Mouse (Mus musculus): ENCODE measurements around the gene Emc10.

The Emc10 gene

DNA sequence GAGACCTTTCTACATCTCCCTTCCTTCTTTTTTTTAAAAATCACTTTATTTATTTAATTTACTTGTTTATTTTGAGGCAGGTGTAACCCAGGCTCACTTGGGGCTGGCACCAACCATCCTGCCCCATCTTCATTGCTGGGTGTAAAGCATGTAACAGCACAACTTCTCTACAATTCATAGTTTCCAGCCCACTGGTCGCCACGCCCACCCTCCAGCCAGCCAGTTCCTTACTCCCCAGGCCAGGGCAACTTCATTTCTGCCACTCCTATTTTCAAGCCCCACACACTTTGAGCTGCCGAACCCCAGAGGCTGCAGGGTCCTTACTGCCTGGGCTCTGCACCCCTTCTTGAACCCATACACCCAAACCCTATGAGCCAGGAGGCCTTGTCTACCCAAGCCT, 24.7 kb upstream of the Emc10 start:
- no peaks in the 10 kb centered on the region for H3K36me3 ChIP-seq (ENCODE audit: insufficient read depth, low read length)
- TF ChIP-seq POU5F1 (IDR thresholded peaks at IDR 0.05; ENCODE audit: borderline replicate concordance, low read length) (no peak), CTCF (conservative IDR thresholded peaks at IDR 0.05; ENCODE audit: low read length) (no peak), NANOG (IDR thresholded peaks at IDR 0.05; ENCODE audit: borderline replicate concordance, low read length) (no peak)
- H3K9me3 ChIP-seq (ENCODE audit: low read length): no peaks in the 10 kb centered on the region
- peaks cover 41% of the 10 kb centered on the region for H3K27me3 ChIP-seq (ENCODE audit: insufficient read depth, low read length)
- H3K4me3 ChIP-seq (replicated peaks; ENCODE audit: low read length): no peak overlapping the region
- H3K4me1 ChIP-seq (replicated peaks; ENCODE audit: low read depth, low read length): peaks cover 50% of the 10 kb centered on the region

DNA sequence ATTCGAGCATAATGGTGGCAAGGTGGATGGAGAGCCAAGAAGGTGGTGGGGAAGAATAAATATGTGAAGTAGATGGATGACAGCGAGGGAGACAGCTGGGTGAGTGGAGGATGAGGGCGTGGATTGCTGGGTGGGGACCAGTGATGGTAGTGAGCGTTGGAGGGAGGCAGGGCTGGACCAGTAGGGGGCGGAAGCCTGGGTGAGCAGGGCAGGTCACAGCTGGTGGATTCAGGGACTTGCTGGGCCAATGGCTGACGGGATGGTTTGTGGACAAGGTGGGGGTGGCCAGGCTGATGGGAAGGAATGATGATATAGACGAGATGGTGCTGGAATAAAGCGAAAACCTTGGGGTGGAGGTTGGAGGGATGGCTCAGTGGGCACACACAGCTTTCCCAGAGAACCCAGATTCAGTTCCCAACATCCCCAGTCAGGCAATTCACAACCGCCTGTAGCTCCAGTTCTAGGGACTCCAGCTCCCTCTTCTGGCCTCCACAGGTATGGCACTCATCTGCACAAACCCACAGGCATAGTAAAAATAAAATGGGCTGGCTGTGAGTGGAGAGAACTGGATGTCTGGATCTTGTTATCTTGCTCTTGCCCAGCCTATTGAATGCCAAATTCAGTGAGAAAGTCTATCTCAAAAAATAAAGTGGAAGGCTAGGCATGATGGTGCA, 23.0 kb upstream of the Emc10 start:
- no peak overlapping the region for H3K4me3 ChIP-seq (replicated peaks; ENCODE audit: low read length)
- peaks cover 54% of the 10 kb centered on the region for H3K27me3 ChIP-seq (ENCODE audit: insufficient read depth, low read length)
- H3K4me1 ChIP-seq (replicated peaks; ENCODE audit: low read depth, low read length): peaks cover 34% of the 10 kb centered on the region
- TF ChIP-seq POU5F1 (IDR thresholded peaks at IDR 0.05; ENCODE audit: borderline replicate concordance, low read length) (no peak), CTCF (conservative IDR thresholded peaks at IDR 0.05; ENCODE audit: low read length) (peak; percentile 70)
- no peaks in the 10 kb centered on the region for H3K36me3 ChIP-seq (ENCODE audit: insufficient read depth, low read length)
- no peaks in the 10 kb centered on the region for H3K9me3 ChIP-seq (ENCODE audit: low read length)

DNA sequence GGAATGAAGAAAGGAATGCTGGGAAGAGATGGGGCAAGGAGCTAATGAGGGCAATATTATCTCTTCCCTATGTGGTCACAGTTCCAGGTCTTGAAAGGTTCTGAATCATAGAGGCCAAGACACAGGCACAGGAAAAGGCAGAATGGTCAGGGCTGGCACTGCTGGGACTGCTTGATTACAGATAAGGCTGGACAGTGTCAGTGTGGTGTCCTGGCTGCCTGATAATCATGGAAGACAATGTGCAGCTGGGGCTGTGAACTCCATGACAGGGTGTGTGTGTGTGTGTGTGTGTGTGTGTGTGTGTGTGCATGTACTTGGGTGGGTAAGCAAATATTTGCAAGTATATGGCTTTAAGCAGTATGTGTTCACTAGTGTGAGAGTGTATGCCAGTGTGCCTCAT, 11.2 kb upstream of the Emc10 start:
- peaks cover 11% of the 10 kb centered on the region for H3K27me3 ChIP-seq (ENCODE audit: insufficient read depth, low read length)
- no peak overlapping the region for H3K4me3 ChIP-seq (replicated peaks; ENCODE audit: low read length)
- H3K36me3 ChIP-seq (ENCODE audit: insufficient read depth, low read length): no peaks in the 10 kb centered on the region
- H3K4me1 ChIP-seq (replicated peaks; ENCODE audit: low read depth, low read length): peaks cover 29% of the 10 kb centered on the region
- H3K9me3 ChIP-seq (ENCODE audit: low read length): no peaks in the 10 kb centered on the region
- TF ChIP-seq POU5F1 (IDR thresholded peaks at IDR 0.05; ENCODE audit: borderline replicate concordance, low read length) (no peak), CTCF (conservative IDR thresholded peaks at IDR 0.05; ENCODE audit: low read length) (no peak), NANOG (IDR thresholded peaks at IDR 0.05; ENCODE audit: borderline replicate concordance, low read length) (no peak)

DNA sequence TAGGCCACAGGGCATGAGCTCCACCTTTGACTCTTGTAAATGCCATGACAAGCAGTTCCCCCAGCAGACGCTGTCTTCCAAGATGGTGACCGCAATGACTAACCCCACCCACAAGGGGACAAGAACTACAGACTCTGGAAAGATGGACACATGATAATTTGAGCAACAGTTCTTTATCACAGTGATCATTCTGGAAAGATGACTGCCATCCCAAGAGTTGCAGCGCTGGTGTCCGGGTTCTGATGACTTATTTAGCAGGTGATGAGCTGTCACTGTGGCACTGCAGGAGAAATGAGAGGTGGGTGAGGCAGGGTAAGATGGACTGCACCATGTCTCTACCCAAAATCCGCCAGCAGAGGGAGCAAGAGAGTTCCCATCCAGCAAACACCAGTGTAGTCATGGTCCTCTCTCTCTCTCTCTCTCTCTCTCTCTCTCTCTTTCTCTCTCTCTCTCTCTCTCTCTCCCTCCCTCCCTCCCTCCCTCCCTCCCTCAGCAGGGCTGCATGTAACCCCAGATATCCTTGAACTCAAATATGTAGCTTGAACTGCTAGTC, 5.3 kb upstream of the Emc10 start:
- Histone ChIP-seq H3K36me3 (ENCODE audit: insufficient read depth, low read length) (no peaks in the 10 kb centered on the region), H3K27me3 (ENCODE audit: insufficient read depth, low read length) (no peaks in the 10 kb centered on the region), H3K9me3 (ENCODE audit: low read length) (no peaks in the 10 kb centered on the region), H3K4me1 (replicated peaks; ENCODE audit: low read depth, low read length) (peaks cover 62% of the 10 kb centered on the region), H3K4me3 (replicated peaks; ENCODE audit: low read length) (no peak overlapping the region)
- TF ChIP-seq NANOG (IDR thresholded peaks at IDR 0.05; ENCODE audit: borderline replicate concordance, low read length) (no peak), CTCF (conservative IDR thresholded peaks at IDR 0.05; ENCODE audit: low read length) (peak; percentile 54)

DNA sequence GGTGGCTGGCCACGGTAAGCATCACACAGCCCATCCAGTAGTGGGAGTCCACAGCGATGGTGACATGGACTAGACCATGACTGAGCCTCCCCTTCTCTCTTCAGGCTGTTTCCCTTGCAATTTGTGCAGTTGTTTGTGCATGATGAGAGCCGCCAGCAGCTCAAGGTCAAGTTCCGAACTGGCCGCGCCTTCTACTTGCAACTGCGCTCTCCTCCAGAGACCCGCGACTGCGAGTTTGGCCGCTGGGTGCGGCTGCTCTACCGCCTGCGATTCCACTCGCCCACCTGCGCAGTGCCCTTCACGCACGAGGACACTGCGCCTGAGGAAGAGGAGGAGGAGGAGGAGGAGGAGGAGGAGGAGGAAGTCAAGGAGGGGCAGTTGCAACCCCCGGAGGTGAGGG, 3.7 kb upstream of the Emc10 start:
- H3K9me3 ChIP-seq (ENCODE audit: low read length): no peaks in the 10 kb centered on the region
- TF ChIP-seq POU5F1 (IDR thresholded peaks at IDR 0.05; ENCODE audit: borderline replicate concordance, low read length) (no peak), CTCF (conservative IDR thresholded peaks at IDR 0.05; ENCODE audit: low read length) (no peak), NANOG (IDR thresholded peaks at IDR 0.05; ENCODE audit: borderline replicate concordance, low read length) (no peak)

DNA sequence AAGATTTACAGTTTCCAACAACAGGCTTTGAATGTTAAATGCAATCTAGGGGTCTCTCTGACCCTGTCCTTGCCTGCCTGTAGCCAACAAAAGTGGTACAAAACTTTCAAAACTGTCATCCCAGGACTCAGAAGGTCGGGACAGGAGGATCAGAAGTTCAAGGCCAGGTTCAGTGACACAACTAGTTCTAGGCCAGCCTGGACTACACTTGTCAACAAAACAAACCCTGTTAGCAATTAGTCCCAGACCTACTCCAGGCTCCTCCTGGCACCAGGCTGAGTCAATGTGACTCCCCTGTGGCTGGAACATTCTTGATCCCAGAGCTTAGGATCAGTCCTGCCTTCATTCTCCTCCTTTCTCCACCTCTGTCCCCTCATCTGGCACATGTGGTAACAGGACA, 2.6 kb upstream of the Emc10 start:
- H3K4me1 ChIP-seq (replicated peaks; ENCODE audit: low read depth, low read length): peaks cover 69% of the 10 kb centered on the region
- TF ChIP-seq NANOG (IDR thresholded peaks at IDR 0.05; ENCODE audit: borderline replicate concordance, low read length) (no peak), POU5F1 (IDR thresholded peaks at IDR 0.05; ENCODE audit: borderline replicate concordance, low read length) (no peak), CTCF (conservative IDR thresholded peaks at IDR 0.05; ENCODE audit: low read length) (no peak)
- no peaks in the 10 kb centered on the region for H3K27me3 ChIP-seq (ENCODE audit: insufficient read depth, low read length)
- H3K36me3 ChIP-seq (ENCODE audit: insufficient read depth, low read length): peaks cover 9% of the 10 kb centered on the region
- H3K9me3 ChIP-seq (ENCODE audit: low read length): no peaks in the 10 kb centered on the region
- H3K4me3 ChIP-seq (replicated peaks; ENCODE audit: low read length): no peak overlapping the region; the same call in 1 of the 2 replicates

More for the DNA sequence above, 3.7 kb upstream of the Emc10 start:
- H3K4me3 ChIP-seq (replicated peaks; ENCODE audit: low read length): peak overlapping the region; percentile 43
- no peaks in the 10 kb centered on the region for H3K36me3 ChIP-seq (ENCODE audit: insufficient read depth, low read length)
- peaks cover 58% of the 10 kb centered on the region for H3K4me1 ChIP-seq (replicated peaks; ENCODE audit: low read depth, low read length)
- no peaks in the 10 kb centered on the region for H3K27me3 ChIP-seq (ENCODE audit: insufficient read depth, low read length)

DNA sequence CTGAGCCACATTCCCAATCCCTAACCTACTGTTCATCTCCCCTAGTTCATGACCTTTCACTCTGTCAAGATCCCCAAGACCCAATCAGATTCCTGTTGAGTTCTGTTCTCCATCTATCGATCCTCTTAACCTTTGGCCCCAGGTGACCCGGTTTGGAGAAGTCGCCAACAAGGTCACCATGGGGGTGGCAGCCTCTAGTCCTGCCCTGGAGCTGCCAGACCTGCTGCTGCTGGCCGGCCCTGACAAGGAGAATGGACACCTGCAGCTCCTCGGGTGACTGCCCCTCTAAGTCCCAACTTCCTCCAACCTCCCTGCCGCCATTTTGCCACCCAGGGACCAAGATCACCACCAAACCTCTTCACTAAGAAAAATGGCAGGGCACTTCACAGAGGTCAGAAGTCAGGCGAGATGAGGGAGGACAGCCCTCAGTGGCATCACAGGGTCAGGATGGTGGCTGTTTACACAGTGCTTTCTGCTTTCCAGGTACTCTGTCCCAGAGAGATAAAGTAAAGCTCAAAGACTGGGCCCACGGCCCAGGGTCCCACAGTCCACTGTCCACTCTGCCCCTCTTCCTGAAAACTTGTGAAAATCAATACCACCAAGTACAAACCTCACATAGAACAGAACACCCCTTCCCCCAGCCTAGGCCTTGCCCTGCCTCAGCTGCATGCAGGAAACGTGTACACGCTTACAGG, 1.2 kb upstream of the Emc10 start:
- Histone ChIP-seq H3K4me3 (replicated peaks; ENCODE audit: low read length) (peak overlapping the region; percentile 91), H3K27me3 (ENCODE audit: insufficient read depth, low read length) (no peaks in the 10 kb centered on the region), H3K36me3 (ENCODE audit: insufficient read depth, low read length) (peaks cover 23% of the 10 kb centered on the region), H3K4me1 (replicated peaks; ENCODE audit: low read depth, low read length) (peaks cover 71% of the 10 kb centered on the region), H3K9me3 (ENCODE audit: low read length) (no peaks in the 10 kb centered on the region)
- TF ChIP-seq NANOG (IDR thresholded peaks at IDR 0.05; ENCODE audit: borderline replicate concordance, low read length): no peak
- TF ChIP-seq POU5F1 (IDR thresholded peaks at IDR 0.05; ENCODE audit: borderline replicate concordance, low read length): no peak
- TF ChIP-seq CTCF (conservative IDR thresholded peaks at IDR 0.05; ENCODE audit: low read length): no peak

DNA sequence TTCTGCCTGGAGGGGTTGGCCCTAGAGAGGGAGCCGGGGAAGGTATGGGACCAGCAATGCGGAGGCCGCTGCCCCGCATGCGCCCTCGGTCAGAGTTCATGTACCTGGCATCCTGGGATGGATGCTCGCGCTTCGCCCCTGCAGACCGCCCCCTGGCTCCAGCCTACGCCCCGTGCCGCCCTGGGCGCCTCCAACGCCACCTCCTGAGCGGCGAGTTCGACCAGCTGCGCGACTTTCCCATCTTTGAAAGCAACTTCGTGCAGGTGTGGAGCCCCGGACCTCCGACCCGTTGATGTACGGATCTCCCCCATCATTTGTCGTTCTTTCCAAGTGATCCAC, 411 bp upstream of the Emc10 start:
- Histone ChIP-seq H3K4me3 (replicated peaks; ENCODE audit: low read length) (peak overlapping the region; percentile 91), H3K4me1 (replicated peaks; ENCODE audit: low read depth, low read length) (peaks cover 79% of the 10 kb centered on the region), H3K36me3 (ENCODE audit: insufficient read depth, low read length) (peaks cover 31% of the 10 kb centered on the region), H3K9me3 (ENCODE audit: low read length) (no peaks in the 10 kb centered on the region), H3K27me3 (ENCODE audit: insufficient read depth, low read length) (no peaks in the 10 kb centered on the region)
- TF ChIP-seq CTCF (conservative IDR thresholded peaks at IDR 0.05; ENCODE audit: low read length) (no peak), POU5F1 (IDR thresholded peaks at IDR 0.05; ENCODE audit: borderline replicate concordance, low read length) (no peak), NANOG (IDR thresholded peaks at IDR 0.05; ENCODE audit: borderline replicate concordance, low read length) (no peak)
